Mouse (Mus musculus): ENCODE results near the gene Ybx1.
"Not testable (repeated sequence)": the region's sequence is repeated elsewhere in the genome, so short reads cannot be mapped to it uniquely, and the experiment has no call there.

The Ybx1 gene

DNA sequence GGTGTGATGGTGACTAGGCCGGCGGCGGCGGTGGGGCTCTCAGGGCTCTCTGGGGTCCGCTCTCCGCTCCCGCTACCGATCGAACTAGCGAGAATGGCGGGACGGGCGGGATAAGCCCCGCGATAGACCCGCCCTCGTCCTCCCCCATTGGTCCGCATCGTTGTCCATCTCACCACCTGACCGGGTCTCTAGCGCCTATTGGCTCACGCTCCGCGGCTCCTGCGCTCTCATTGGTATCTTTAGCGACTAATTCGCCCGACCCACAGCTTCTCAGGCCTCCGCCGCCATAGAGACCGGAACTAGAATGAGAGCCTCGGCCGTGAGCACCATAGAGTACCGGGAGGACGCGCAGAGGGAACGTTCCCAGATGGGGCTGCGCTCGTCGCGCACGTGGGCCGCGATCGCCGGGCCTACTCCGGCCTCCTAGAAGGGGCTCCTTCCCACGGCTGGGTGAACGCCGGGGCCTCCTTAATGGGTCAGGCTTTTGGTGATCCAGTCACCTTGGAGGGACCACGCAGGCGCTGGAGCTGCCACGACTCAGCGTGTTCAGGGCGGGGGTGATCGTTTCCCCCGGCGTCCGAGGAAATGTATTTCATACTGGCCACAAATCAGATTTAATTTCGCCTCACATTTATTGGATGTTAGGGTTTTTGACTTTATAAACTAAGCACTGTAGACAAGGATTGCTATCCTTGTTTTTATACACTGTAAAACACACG is at the start of gene Ybx1:
TSS of gene Ybx1 (minus strand) at position 190 of the 719 bp plus-strand sequence.
- in situ Hi-C loops (cut with MseI, MboI), result no loop called here

DNA sequence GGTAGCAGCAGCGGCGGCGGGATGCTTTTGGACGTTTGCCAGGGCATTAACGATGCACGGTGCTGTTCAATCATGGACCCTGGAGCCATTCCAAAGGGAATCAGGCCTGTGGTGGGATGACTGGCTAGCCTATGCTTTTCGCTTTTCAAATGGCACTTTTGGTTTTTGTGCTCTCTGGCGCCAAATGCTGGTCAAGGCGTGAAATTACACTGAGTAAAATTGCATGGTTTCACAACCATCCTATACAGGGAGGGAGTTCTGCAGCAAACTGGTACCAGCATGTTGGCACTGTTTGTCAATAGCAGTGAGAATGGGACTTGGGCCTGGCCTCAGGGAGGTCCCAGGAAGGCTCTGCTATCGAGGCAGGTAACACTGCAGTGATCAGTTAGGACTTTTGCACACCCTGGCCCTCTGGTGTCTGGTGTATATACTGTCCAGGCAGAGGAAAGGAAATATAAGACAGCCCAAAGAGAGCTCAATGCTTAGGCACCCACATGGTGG is 44.5 kb upstream of the Ybx1 start:
- in situ Hi-C loops (cut with MseI, MboI), result no loop called here

DNA sequence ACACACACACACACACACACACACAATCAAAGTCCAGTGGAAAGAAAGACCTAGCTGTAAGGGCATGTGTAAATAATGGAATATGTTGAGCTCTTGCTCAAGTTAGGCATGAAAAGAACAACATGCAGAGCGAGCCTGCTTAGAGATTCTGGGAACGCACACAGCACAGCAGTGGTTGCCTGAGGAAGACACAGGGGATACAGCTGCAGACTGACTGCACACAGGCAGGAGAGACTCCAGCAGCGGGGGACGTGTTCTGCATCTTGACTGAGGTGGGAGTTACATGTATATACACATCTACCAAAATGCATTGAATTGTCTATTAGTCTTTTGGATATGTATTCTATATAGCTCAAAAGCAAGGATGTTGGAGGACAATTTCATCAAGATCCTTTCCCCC is 44.0 kb upstream of the Ybx1 start:
- in situ Hi-C loops (cut with MseI, MboI), result no loop called here

DNA sequence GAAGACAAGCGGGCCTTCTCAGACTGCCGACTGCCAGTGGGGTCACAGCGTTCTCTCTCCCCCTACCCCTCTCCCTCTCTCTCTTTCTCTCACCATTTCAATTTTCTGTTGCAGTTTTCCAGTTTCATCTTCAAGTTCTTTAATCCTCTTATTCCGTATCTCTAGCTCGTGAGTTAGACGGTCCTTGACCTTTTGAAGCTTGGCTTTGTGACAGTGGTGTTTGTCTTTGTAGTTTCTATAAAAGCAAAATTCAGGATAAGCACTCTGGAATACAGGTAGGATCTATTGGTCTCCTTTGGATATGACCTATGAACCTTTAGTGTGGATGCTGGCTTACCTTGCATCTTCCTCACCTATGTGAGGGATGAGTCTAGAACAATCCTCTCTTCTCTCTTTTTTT is 39.1 kb upstream of the Ybx1 start:
- in situ Hi-C loops (cut with MseI, MboI), result no loop called here

DNA sequence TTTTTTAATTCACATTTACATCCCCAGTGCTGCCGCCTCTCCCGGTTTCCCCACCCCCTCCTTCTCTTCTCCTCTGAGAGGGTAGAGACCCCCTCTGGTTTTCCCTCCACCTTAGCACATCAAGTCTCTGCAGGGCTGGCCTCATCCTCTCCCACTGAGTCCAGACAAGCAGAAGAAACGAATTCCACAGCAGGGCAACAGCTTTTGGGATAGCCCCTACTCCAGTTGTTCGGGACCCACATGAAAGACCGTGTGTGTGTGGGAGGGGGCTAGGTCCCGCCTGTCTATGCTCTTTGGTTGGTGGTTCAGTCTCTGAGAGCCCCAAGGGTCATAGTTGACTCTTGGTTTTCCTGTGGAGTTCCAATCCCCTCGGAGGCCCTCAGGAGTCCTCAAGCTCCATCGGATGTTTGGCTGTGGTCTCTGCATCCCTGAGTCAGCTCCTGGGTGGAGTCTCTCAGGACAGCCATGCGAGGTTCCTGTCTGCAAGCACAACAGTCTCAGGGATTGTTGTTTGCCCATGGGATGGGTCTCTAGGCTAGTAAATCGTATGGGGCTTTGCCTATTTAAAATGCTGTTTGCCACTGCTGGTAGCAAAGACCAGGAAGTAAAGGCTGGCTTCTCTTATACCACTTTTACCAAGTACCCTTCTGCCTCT is 26.6 kb upstream of the Ybx1 start:
- in situ Hi-C loops (cut with MseI, MboI), result no loop called here

DNA sequence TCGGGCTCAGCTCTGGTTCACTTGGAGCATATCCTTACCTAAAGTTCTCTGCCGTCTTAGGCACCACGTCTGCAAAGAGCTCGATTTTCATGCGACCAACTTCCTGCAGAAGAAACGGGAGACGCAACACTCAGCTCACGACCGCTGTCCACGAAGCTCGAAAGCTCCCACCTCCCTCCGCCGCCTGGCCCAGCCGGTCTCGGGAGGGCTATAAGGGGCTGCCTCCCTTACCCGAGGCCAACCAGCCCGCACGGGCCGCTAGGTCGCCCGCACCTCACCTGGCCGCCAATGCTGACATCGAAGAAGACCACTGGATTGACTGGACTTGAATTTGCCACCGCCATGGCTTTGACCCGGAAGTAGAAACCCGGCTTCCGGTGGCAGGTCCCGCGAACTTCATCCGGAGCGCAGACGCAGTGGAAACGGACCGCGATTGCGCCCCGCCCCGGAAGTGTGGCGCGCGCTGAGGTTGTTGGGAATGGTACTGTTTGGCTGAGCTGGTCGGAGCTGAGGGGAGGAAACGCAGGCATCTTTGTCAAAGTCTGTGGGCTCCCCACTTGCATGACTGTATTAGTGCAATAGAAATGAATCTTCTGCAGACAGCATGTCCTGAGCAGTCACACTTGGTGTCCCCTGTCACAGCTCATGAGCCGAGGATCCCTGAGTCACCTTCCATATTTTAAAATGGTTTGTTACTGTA is 25.9 kb upstream of the Ybx1 start, which contains the start of gene Ppih:
TSS of gene Ppih (minus strand) at position 416 of the 700 bp plus-strand sequence.
- in situ Hi-C loops (cut with MseI, MboI), result no loop called here

DNA sequence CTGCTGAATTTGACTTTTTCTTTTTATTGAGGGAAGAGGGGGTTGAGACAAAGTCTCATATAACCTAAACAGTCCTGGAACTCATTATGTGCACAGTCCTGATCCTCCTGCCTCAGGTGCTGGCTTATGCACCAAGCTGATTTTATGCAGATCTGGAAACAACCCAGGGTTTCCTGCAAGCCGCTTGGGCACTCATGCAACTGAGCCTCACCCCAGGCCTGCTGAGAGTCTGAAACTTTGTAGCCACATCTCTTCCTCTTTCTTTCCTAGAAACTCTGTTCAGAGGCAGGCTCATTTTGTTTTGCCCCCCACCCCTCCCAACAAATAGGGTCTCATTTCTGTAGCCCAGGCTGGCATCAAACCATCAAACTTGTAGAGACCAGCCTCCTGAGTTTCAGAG is 19.4 kb upstream of the Ybx1 start:
- in situ Hi-C loops (cut with MseI, MboI), result no loop called here

DNA sequence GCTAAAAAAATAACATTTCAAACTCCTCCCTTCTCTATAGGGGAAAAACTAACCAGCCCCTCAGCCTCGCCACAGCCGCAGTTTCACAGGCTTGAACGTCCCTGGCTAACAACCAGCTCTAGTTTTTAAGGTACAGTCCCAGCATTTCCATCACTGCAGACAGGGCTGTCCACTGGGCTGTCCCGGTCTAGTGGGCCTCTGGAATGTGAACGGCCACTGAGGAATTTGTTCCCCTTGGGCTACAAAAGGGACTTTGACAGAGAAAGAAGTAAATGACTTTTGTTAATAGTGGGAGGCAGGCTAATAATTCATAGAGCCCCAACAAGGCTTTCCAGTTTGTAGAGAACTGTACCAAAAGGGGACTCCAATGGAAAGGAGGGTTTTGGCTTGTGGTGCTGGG is 11.0 kb upstream of the Ybx1 start:
- in situ Hi-C loops (cut with MseI, MboI), result no loop called here

DNA sequence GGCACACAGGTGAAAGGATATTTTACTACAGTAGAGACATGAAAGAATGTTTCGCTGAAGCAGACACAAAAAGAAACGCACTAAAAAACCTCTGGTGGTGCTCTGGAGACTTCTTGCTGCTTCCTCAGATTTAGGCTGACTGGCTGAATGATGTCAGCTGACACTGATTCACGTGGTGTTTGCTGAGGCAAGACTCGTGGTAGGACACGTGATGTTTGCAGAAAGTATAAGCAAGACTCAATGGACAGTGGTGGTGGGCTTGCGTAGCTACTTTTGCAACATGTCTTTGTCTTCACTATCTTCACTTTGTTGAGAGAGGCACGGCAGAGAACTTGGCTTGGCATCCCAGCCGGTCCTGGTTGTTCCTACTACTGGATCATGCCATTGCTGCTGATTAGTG is 8.9 kb upstream of the Ybx1 start:
- in situ Hi-C loops (cut with MseI, MboI), result no loop called here

DNA sequence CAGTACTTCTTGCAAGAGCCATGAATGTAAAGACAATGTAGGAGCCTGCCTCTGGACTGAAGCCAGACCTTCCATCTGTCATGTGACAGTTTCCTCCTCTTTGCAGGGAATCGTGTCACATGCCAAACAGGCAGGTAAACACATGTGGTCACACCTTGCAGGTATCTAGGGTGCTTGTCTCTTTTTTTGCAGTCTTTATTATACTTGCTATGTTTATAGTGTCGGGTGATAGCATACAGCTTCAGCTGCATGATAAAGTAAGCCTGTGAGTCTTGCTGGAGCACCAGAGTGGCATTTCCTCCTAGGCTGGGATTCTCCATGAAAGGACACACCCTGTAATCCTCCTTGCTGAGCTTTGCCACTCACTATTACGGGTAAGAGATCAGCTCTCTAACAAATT is 7.4 kb upstream of the Ybx1 start:
- in situ Hi-C loops (cut with MseI, MboI), result no loop called here

DNA sequence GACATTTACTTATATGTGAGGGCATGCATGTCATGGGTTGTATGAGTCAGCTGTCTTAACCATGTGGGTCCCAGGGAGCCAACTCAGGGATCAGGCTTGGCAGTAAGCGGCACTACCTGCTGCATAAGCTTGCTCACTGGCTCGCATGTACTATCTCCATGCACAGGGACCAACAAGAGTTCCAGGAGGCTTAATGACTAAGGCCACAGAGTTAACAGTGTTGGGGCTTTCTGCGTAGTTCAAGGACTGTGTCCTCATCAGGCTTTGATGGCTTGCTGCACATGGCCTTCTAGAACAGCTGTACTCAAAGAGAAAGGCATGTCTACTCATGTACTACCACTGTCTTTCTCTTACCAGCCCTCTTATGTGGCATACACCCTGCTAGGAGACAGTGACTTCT is 6.4 kb upstream of the Ybx1 start:
- in situ Hi-C loops (cut with MseI, MboI), result no loop called here

DNA sequence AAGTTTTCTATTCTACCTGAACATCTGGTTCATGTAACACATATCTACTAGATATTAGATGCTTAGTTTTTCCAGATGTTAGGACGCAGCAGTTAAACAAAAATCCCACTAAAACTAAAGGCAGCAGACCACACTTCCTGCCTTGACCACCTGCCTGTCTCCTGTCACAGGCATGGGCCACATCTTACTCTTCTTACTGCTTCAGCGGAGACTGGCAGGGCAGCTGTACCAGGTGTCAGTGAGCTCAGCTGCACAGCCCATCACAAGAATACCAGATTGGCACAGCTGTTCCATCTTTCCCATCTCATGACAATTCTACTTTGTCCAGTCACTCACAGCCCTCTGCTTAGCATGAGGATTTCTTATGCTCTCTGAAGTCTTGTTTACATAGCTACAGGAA is 3.0 kb upstream of the Ybx1 start:
- in situ Hi-C loops (cut with MseI, MboI), result no loop called here

DNA sequence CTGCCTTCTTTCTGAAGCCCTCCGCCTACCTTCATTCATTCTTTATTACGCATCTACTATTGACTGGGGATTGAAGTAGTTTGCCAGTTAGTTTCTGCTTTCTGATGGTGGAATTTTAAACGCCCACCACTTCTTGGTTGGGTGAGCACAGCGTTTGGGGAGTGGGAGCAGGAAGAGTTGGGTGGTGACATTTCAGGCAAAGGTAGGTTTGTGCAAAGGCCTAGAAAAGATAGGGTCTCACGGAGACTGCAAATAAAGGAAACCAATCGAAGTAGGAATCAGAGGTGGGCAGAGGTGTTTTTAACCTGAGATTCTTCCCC is 690 bp upstream of the Ybx1 start:
- in situ Hi-C loops (cut with MseI, MboI), result no loop called here

DNA sequence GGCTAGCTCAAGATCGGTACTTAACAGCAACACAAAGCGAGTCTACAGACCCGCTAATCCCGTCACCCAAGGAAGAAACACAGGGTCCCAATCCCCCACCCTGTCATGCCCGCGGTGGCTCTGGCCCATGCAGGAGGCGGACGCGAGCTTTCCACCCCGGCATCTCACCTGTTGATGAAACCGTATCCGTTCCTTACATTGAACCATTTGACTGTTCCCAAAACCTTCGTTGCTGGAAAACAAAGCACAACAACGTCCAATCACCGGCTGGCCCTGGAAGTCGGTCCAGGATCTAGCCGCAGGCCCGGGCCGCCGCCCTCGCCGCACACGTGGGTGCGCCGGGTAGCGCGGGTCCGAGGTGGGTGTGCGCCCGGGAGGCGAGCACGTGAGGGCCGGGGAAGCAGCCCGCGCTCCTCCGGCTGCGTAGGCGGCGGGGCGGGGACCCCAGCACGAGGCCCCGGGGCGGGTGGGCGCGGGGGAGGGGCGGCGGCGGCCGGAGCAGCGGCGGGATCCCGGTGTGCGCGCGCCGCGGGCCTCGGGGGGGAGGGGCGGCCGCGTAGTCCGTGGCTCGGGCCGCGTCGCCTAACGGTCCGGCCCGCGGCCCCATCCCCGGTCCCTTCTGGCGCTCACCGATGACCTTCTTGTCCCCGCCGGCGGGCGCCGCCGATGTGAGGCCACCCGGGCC is 688 bp downstream of the Ybx1 start:
- in situ Hi-C loops (cut with MseI, MboI), result no loop called here

DNA sequence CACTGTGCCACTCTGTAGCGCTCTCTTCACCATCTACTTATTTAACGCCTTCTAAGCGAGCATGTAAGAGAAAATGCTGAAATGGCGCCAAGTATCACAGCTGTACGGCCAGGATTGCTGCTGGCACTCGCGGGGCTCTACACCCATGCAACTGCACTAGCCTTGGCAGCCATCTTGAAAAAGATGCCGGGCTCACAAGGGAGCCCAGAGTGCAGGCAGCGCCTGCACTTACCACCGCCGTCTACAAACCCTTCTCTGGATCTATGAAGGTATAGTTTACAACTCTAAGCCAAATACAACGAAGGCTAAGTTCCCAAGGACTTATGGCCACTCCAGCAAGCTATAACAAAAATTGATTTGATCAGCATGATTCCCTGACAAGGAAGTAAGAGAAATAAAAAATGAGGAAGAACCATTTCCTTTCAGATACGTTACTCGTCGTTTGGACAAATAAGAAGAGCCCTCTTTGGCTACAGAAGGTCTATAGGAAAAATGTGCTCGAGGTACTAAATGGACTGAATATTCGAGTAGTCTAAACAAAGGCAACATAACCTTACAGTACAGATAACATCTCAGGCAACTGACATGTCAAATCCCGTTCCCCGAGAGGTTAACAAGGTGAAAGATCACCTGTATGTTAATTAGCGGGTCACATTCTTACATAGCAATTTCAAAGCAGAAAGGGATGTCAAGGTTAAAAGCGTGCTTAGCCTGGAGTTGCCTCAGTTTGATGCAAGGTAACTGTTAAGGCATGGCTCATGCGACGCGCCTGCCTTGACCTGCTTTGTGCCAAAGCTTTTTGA is 1.4 kb downstream of the Ybx1 start:
- in situ Hi-C loops (cut with MseI, MboI), result no loop called here

DNA sequence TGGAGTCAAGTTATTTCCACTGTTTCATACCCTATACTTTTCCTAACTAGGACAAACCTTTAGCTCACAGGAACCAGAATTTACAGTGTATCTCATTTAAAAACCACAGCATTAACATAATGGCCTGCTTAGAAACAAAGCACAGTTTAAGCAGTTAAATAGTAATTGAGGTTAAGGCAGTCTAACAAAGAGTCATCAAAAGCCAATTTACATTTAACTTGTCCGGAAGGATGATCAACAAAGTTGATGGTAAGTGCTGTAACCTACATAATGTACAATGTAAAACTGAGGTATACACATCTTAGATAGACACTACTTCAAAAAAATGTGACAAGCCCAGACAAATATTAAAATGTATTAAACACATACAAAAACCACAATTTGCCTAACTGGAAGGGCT is 2.5 kb downstream of the Ybx1 start:
- in situ Hi-C loops (cut with MseI, MboI), result no loop called here

DNA sequence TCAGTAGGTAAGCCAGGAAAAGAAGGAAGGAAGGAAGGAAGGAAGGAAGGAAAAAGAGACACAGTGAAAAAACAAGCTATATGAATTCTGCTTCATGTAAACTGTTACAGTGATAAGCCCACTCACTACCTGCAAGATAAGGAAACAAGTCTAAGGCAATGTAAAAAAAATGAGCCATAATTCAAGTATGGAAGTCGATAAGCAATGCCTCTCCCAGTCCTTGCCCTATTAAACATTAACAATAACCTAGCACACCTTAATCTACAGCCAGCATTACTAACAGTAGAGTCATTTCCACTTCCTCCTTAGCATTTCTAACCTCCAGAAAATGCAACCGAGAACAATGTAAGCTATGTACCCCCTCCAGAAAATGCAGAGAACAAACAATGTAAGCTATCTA is 9.1 kb downstream of the Ybx1 start:
- in situ Hi-C loops (cut with MseI, MboI), result no loop called here

DNA sequence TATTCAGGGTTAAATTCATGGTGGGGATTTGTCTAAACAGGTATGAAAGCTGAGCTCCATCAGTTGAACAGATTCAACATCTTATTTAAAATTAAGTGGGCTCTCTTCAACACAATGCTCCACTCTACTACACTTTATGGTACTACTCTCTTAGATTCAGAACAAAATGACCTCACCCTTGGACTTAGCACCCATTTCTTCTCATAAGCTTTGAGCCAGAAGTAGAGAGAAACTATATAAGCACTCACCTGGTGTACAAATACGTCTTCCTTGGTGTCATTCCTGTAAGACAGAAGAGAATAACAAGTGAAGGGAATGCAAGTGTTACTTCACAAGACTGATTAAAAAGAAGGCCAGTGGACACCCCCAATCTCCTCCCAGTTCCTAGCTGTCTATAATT is 9.5 kb downstream of the Ybx1 start:
- in situ Hi-C loops (cut with MseI, MboI), result no loop called here

DNA sequence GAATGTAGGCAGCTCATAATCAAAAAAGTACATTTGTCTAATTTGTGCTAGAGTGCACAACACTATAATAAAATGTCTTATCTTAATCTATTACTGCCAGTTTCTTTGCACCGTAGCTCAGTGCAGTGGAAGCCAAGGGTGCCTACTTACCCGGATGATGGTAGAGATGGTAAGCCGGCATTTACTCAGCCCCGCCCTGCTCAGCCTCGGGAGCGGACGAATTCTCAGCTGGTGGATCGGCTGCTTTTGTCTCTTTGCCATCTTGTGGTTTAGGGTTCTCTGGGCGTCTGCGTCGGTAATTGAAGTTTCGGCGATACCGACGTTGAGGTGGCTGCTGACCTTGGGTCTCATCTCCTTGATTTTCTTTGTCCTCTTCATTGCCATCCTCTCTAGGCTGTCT is 15.6 kb downstream of the Ybx1 start:
- in situ Hi-C loops (cut with MseI, MboI), result not testable (repeated sequence)

DNA sequence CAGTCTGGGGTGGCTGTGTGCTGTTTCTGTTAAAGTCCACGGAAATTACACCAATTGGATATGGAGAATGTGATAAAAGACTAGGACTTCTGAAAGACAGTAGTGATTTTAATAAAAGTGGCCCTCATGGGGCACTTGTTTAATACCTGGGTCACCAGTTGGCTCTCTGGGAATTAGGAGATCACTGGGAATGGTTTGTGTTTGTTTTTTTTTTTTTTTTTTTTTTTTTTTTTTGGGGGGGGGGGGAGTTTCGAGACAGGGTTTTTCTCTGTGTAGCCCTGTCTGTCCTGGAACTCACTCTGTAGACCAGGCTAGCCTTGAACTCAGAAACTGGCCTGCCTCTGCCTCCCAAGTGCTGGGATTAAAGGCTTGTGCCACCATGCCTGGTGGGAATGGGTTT is 18.7 kb downstream of the Ybx1 start:
- in situ Hi-C loops (cut with MseI, MboI), result no loop called here

DNA sequence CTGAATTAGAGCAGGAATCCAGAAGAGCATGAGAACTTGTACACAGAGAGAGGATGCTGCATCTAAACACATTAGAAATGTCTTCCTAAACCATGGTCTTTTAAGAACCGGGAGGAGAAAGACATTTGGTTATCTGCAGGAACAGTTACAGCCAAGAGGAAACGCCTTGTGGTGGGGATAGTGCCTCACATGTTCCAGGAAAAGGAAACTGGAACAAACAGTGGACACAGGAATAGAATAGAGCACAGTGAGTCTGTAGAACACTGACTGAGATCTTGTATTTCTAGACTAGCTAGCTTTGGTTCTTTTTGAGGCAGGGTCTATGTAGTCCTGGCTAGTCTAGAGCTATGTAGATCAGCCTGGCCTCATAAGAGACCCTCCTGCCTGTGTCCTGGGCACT is 19.2 kb downstream of the Ybx1 start:
- in situ Hi-C loops (cut with MseI, MboI), result no loop called here

DNA sequence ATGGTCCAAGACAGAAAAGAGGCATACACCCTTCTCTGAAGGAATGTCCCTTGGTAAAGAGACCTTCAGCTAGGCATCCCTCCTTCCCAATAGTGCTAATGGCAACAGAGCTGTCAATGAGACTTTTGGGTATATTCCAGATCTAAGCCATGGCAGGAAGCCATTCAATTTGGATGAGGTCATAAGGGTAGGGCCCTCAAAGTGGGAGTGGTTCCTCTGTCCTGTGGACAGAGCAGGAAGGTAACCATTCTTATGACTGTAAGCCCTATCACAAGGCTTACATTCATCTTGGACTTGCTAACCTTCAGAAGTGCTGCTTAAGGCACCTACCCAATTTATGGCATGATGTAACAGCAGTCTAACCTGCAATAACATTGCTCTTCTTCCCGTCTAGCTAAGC is 19.8 kb downstream of the Ybx1 start:
- in situ Hi-C loops (cut with MseI, MboI), result no loop called here

Measured in mouse trophoblast stem cell (cell line).